Mouse (Mus musculus): ENCODE data around the gene Sertm1.
A peak's percentile ranks its signal among the peaks of the same experiment; 100 is the strongest.

Gene Sertm1

GRCm38 (mm10) chr3:54915643-54916071 lies at the start of gene Sertm1:
Gene Sertm1 (minus strand): TSS chr3:54915887.
- DNase-seq (ENCODE audit: low spot score in 2 of 2): peak; percentile 37 to 61

GRCm38 (mm10) chr3:54964948-54965506 lies 49.3 kb upstream of the Sertm1 start:
- no peak for DNase-seq (ENCODE audit: low spot score in 2 of 2)

GRCm38 (mm10) chr3:54943067-54943810 lies 27.6 kb upstream of the Sertm1 start:
- no peak for DNase-seq (ENCODE audit: low spot score in 2 of 2)

- no peak for DNase-seq (ENCODE audit: low spot score in 2 of 2)
Measured at GRCm38 (mm10) chr3:54934535-54934934, 18.8 kb upstream of the Sertm1 start.

GRCm38 (mm10) chr3:54932599-54932998 lies 16.9 kb upstream of the Sertm1 start:
- no peak for DNase-seq (ENCODE audit: low spot score in 2 of 2)

- no peak for DNase-seq (ENCODE audit: low spot score in 2 of 2)
Measured at GRCm38 (mm10) chr3:54920425-54920824, 4.7 kb upstream of the Sertm1 start.

- no peak for DNase-seq (ENCODE audit: low spot score in 2 of 2)
Measured at GRCm38 (mm10) chr3:54914845-54915642, 643 bp downstream of the Sertm1 start.

- DNase-seq (ENCODE audit: low spot score in 2 of 2): no peak
Measured at GRCm38 (mm10) chr3:54908878-54909277, 6.8 kb downstream of the Sertm1 start.

- no peak for DNase-seq (ENCODE audit: low spot score in 2 of 2)
Measured at GRCm38 (mm10) chr3:54897974-54898373, 17.7 kb downstream of the Sertm1 start.

- no peak for DNase-seq (ENCODE audit: low spot score in 2 of 2)
Measured at GRCm38 (mm10) chr3:54894891-54895290, 20.8 kb downstream of the Sertm1 start.

- no peak for DNase-seq (ENCODE audit: low spot score in 2 of 2)
Measured at GRCm38 (mm10) chr3:54892218-54892617, 23.5 kb downstream of the Sertm1 start.

- no peak for DNase-seq (ENCODE audit: low spot score in 2 of 2)
Measured at GRCm38 (mm10) chr3:54886501-54886900, 29.2 kb downstream of the Sertm1 start.

All from frontal cortex, postnatal 14 days (tissue).